Mouse (Mus musculus): ENCODE data around the gene Lrrfip2. TPM values are rescaled to one million over a fixed set of nuclear protein-coding genes. Genes with fewer than 3 reads are reported as not detected.

Lrrfip2 gene
- polyA plus RNA-seq, 1 experiment from 2014 or later = 37.8 TPM

GRCm38 (mm10) chr9:111149188-111149945 lies 32.0 kb downstream of the Lrrfip2 start:
- H3K4me2 ChIP-seq (replicated peaks; ENCODE audit: low read depth, low read length) = peak overlapping the region; percentile 20; the same call in 1 of the 2 replicates
- 30% methylated on average over 5 of the region's 5 CpGs for WGBS
- peak overlapping the region; percentile 38; the same call in 1 of the 2 replicates for H3K27ac ChIP-seq (ENCODE audit: low read length)
- peak; percentile 82 for ATAC-seq (ENCODE audit: low FRiP score, low TSS enrichment)
- H3K4me1 ChIP-seq (ENCODE audit: insufficient read depth, low read length) = peaks cover 22% of the 10 kb centered on the region
- no peaks in the 10 kb centered on the region for H3K27me3 ChIP-seq (ENCODE audit: insufficient read depth, low read length)
- no peaks in the 10 kb centered on the region for H3K36me3 ChIP-seq (ENCODE audit: insufficient read depth, low read length)
- no peak overlapping the region for H3K4me3 ChIP-seq (ENCODE audit: low read length)
- no peaks in the 10 kb centered on the region for H3K9me3 ChIP-seq (ENCODE audit: low read length)
- no peak overlapping the region for H3K9ac ChIP-seq (replicated peaks; ENCODE audit: low read length)

- ATAC-seq (ENCODE audit: low FRiP score, low TSS enrichment) = no peak
- 86% methylated on average over 2 of the region's 2 CpGs for WGBS
- H3K4me3 ChIP-seq (ENCODE audit: low read length) = no peak overlapping the region
Measured at GRCm38 (mm10) chr9:111152314-111152897, 35.0 kb downstream of the Lrrfip2 start.

GRCm38 (mm10) chr9:111153026-111153425 lies 35.6 kb downstream of the Lrrfip2 start:
- no peak overlapping the region for H3K27ac ChIP-seq (ENCODE audit: low read length)
- no peak overlapping the region for H3K4me2 ChIP-seq (replicated peaks; ENCODE audit: low read depth, low read length)
- H3K9me3 ChIP-seq (ENCODE audit: low read length) = no peaks in the 10 kb centered on the region
- WGBS = 91% methylated on average over 3 of the region's 3 CpGs
- no peaks in the 10 kb centered on the region for H3K36me3 ChIP-seq (ENCODE audit: insufficient read depth, low read length)
- no peak overlapping the region for H3K4me3 ChIP-seq (ENCODE audit: low read length)
- H3K9ac ChIP-seq (replicated peaks; ENCODE audit: low read length) = no peak overlapping the region
- H3K4me1 ChIP-seq (ENCODE audit: insufficient read depth, low read length) = peaks cover 22% of the 10 kb centered on the region
- ATAC-seq (ENCODE audit: low FRiP score, low TSS enrichment) = no peak
- H3K27me3 ChIP-seq (ENCODE audit: insufficient read depth, low read length) = no peaks in the 10 kb centered on the region

More at GRCm38 (mm10) chr9:111152314-111152897, 35.0 kb downstream of the Lrrfip2 start:
- Histone ChIP-seq H3K27me3 (ENCODE audit: insufficient read depth, low read length) (no peaks in the 10 kb centered on the region), H3K4me1 (ENCODE audit: insufficient read depth, low read length) (peaks cover 22% of the 10 kb centered on the region), H3K4me2 (replicated peaks; ENCODE audit: low read depth, low read length) (no peak overlapping the region), H3K27ac (ENCODE audit: low read length) (no peak overlapping the region), H3K9me3 (ENCODE audit: low read length) (no peaks in the 10 kb centered on the region), H3K9ac (replicated peaks; ENCODE audit: low read length) (no peak overlapping the region), H3K36me3 (ENCODE audit: insufficient read depth, low read length) (no peaks in the 10 kb centered on the region)

- WGBS = 85% methylated on average over 11 of the region's 11 CpGs
- Histone ChIP-seq H3K4me1 (ENCODE audit: insufficient read depth, low read length) (no peaks in the 10 kb centered on the region), H3K9me3 (ENCODE audit: low read length) (no peaks in the 10 kb centered on the region), H3K27me3 (ENCODE audit: insufficient read depth, low read length) (no peaks in the 10 kb centered on the region), H3K27ac (ENCODE audit: low read length) (no peak overlapping the region), H3K9ac (replicated peaks; ENCODE audit: low read length) (no peak overlapping the region), H3K4me2 (replicated peaks; ENCODE audit: low read depth, low read length) (no peak overlapping the region), H3K36me3 (ENCODE audit: insufficient read depth, low read length) (no peaks in the 10 kb centered on the region), H3K4me3 (ENCODE audit: low read length) (no peak overlapping the region)
- no peak for ATAC-seq (ENCODE audit: low FRiP score, low TSS enrichment)
Measured at GRCm38 (mm10) chr9:111155764-111156458, 38.5 kb downstream of the Lrrfip2 start.

GRCm38 (mm10) chr9:111159562-111159961 lies 42.2 kb downstream of the Lrrfip2 start:
- ATAC-seq (ENCODE audit: low FRiP score, low TSS enrichment) = no peak
- Histone ChIP-seq H3K9ac (replicated peaks; ENCODE audit: low read length) (no peak overlapping the region), H3K27me3 (ENCODE audit: insufficient read depth, low read length) (no peaks in the 10 kb centered on the region), H3K36me3 (ENCODE audit: insufficient read depth, low read length) (0 out of 2 replicates have a peak, but pooled peaks cover 8% of the 10 kb centered on the region), H3K4me3 (ENCODE audit: low read length) (no peak overlapping the region), H3K4me1 (ENCODE audit: insufficient read depth, low read length) (no peaks in the 10 kb centered on the region), H3K4me2 (replicated peaks; ENCODE audit: low read depth, low read length) (no peak overlapping the region), H3K9me3 (ENCODE audit: low read length) (no peaks in the 10 kb centered on the region), H3K27ac (ENCODE audit: low read length) (no peak overlapping the region)
- 96% methylated on average over 1 of the region's 1 CpGs for WGBS

- Histone ChIP-seq H3K9ac (replicated peaks; ENCODE audit: low read length) (no peak overlapping the region), H3K27ac (ENCODE audit: low read length) (no peak overlapping the region), H3K4me2 (replicated peaks; ENCODE audit: low read depth, low read length) (no peak overlapping the region), H3K27me3 (ENCODE audit: insufficient read depth, low read length) (no peaks in the 10 kb centered on the region), H3K4me1 (ENCODE audit: insufficient read depth, low read length) (no peaks in the 10 kb centered on the region), H3K36me3 (ENCODE audit: insufficient read depth, low read length) (0 out of 2 replicates have a peak, but pooled peaks cover 8% of the 10 kb centered on the region), H3K9me3 (ENCODE audit: low read length) (no peaks in the 10 kb centered on the region), H3K4me3 (ENCODE audit: low read length) (no peak overlapping the region)
- ATAC-seq (ENCODE audit: low FRiP score, low TSS enrichment) = no peak
- whole genome bisulfite sequencing = 75% methylated on average over 14 of the region's 14 CpGs
Measured at GRCm38 (mm10) chr9:111161213-111161612, 43.8 kb downstream of the Lrrfip2 start.

GRCm38 (mm10) chr9:111166612-111167011 lies 49.2 kb downstream of the Lrrfip2 start:
- Histone ChIP-seq H3K9ac (replicated peaks; ENCODE audit: low read length) (no peak overlapping the region), H3K4me1 (ENCODE audit: insufficient read depth, low read length) (0 out of 2 replicates have a peak, but pooled peaks cover 6% of the 10 kb centered on the region), H3K4me2 (replicated peaks; ENCODE audit: low read depth, low read length) (no peak overlapping the region), H3K27me3 (ENCODE audit: insufficient read depth, low read length) (no peaks in the 10 kb centered on the region), H3K4me3 (ENCODE audit: low read length) (no peak overlapping the region), H3K36me3 (ENCODE audit: insufficient read depth, low read length) (0 out of 2 replicates have a peak, but pooled peaks cover 6% of the 10 kb centered on the region), H3K27ac (ENCODE audit: low read length) (no peak overlapping the region), H3K9me3 (ENCODE audit: low read length) (no peaks in the 10 kb centered on the region)
- 82% methylated on average over 4 of the region's 4 CpGs for WGBS
- ATAC-seq (ENCODE audit: low FRiP score, low TSS enrichment) = no peak

- WGBS = 19% methylated on average over 3 of the region's 3 CpGs
- no peak overlapping the region for H3K9ac ChIP-seq (replicated peaks; ENCODE audit: low read length)
- H3K4me3 ChIP-seq (ENCODE audit: low read length) = no peak overlapping the region
- ATAC-seq (ENCODE audit: low FRiP score, low TSS enrichment) = peak; percentile 85
- H3K4me2 ChIP-seq (replicated peaks; ENCODE audit: low read depth, low read length) = no peak overlapping the region
- no peaks in the 10 kb centered on the region for H3K9me3 ChIP-seq (ENCODE audit: low read length)
- H3K36me3 ChIP-seq (ENCODE audit: insufficient read depth, low read length) = no peaks in the 10 kb centered on the region
- H3K27ac ChIP-seq (ENCODE audit: low read length) = no peak overlapping the region
- no peaks in the 10 kb centered on the region for H3K27me3 ChIP-seq (ENCODE audit: insufficient read depth, low read length)
- H3K4me1 ChIP-seq (ENCODE audit: insufficient read depth, low read length) = 0 out of 2 replicates have a peak, but pooled peaks cover 6% of the 10 kb centered on the region
Measured at GRCm38 (mm10) chr9:111170430-111170829, 53.0 kb downstream of the Lrrfip2 start.

- ATAC-seq (ENCODE audit: low FRiP score, low TSS enrichment) = no peak
- Histone ChIP-seq H3K36me3 (ENCODE audit: insufficient read depth, low read length) (no peaks in the 10 kb centered on the region), H3K4me1 (ENCODE audit: insufficient read depth, low read length) (0 out of 2 replicates have a peak, but pooled peaks cover 6% of the 10 kb centered on the region), H3K9ac (replicated peaks; ENCODE audit: low read length) (no peak overlapping the region), H3K9me3 (ENCODE audit: low read length) (no peaks in the 10 kb centered on the region), H3K27ac (ENCODE audit: low read length) (no peak overlapping the region), H3K27me3 (ENCODE audit: insufficient read depth, low read length) (no peaks in the 10 kb centered on the region), H3K4me3 (ENCODE audit: low read length) (no peak overlapping the region), H3K4me2 (replicated peaks; ENCODE audit: low read depth, low read length) (no peak overlapping the region)
- 34% methylated on average over 5 of the region's 5 CpGs for WGBS
Measured at GRCm38 (mm10) chr9:111174071-111174470, 56.7 kb downstream of the Lrrfip2 start.
